In the genomic region with DNA sequence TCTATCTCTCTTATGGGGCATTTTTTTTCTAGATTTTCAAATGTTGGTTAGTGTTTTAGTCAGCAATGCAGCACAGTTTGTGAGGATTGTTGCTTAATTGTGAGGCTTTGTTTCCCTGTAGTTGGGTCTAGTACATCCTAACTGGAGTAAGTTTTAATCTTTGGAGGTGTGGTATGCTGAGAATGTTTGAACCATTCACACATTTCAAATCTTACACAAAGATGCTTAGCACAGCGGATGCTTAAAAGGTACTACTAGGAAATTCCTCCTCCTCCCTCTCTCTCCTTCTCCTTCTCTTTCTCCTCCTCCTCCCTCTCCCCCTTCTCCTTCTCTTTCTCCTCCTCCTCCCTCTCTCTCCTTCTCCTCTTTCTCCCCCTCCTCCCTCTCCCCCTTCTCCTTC, we compare ENCODE assay signal across 21 mouse cellular contexts. TPM values are rescaled to one million over a fixed set of nuclear protein-coding genes. Genes with fewer than 3 reads are reported as not detected.
"Had no signal": no experiment of that assay in that cellular context is flagged by ENCODE, and none has a peak within 500 bp of the region (broad histone marks: within the 10 kb centered on the region; RNA-seq: fewer than 3 reads in every experiment).

No protein-coding gene starts in this region.

- DNase-seq: retina, postnatal 1 day; right cerebral cortex, adult 18-20 months; right cerebral cortex, postnatal 14 days; right cerebral cortex, postnatal 25 days; right cerebral cortex, postnatal 4 days; spleen, adult 18-20 months; thymus, adult 18-20 months; thymus, adult 2 months; thymus, postnatal 14 days; thymus, postnatal 25 days; thymus, postnatal 36 days; thymus, postnatal 4 days had no signal

- H3K4me3 ChIP-seq: neural tube, embryonic 13.5 days; neural tube, embryonic 15.5 days; stomach, embryonic 15.5 days had no signal

- H3K9me3 ChIP-seq: neural tube, embryonic 13.5 days; neural tube, embryonic 15.5 days; stomach, embryonic 15.5 days had no signal

- H3K9ac ChIP-seq: neural tube, embryonic 13.5 days; neural tube, embryonic 15.5 days; stomach, embryonic 15.5 days had no signal

- H3K36me3 ChIP-seq: neural tube, embryonic 13.5 days; neural tube, embryonic 15.5 days; stomach, embryonic 15.5 days had no signal

- H3K4me2 ChIP-seq: neural tube, embryonic 13.5 days; neural tube, embryonic 15.5 days; stomach, embryonic 15.5 days had no signal

- H3K27ac ChIP-seq: neural tube, embryonic 13.5 days; neural tube, embryonic 15.5 days; stomach, embryonic 15.5 days; stomach, postnatal 0 days had no signal

RNA-seq across cellular contexts. Expression of gene Nkx2-9, which starts 3.0 kb away (rescaled TPM):
- polyA plus RNA-seq: neural tube, embryonic 13.5 days; neural tube, embryonic 14.5 days; spleen, adult 2 months; stomach, embryonic 14.5 days; stomach, embryonic 15.5 days; stomach, embryonic 16.5 days; stomach, postnatal 0 days; thymus, postnatal 0 days had no signal
